Mouse (Mus musculus) cerebellum, postnatal 14 days (tissue): Measurements from ENCODE around the gene Fam129b.

ENCODE experiments used
- DNase-seq, 2 experiments: peaks; one replicate each; pipeline ENCODE4 v3.0.0; 2021; ENCODE audit warnings: mixed read lengths in 2 of 2

Fam129b gene

GRCm38 (mm10) chr2:32860799-32861198, 15.1 kb upstream of the Fam129b start:
- DNase-seq = no peak

DNA sequence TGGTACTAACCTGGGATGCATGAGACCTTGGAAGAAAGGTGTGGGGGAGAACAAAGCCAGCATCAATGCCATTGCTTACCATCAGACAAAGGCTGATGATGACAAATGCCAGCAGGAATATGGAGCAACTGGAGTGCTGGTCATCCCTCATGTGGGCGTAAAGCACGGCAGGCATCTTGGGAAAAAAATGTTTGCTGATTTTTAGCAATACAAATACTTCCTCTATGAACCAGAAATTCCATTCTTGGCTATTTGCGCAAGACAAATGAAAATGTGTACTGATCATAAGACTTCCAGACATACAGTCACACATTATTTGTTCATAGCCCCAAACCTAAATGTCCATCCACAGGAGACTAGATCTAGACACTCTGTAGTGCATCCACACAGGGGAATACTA, 12.6 kb upstream of the Fam129b start:
- no peak for DNase-seq

- DNase-seq = peak; percentile 65 to 71
Observed at GRCm38 (mm10) chr2:32864755-32865154, 11.2 kb upstream of the Fam129b start.

DNA sequence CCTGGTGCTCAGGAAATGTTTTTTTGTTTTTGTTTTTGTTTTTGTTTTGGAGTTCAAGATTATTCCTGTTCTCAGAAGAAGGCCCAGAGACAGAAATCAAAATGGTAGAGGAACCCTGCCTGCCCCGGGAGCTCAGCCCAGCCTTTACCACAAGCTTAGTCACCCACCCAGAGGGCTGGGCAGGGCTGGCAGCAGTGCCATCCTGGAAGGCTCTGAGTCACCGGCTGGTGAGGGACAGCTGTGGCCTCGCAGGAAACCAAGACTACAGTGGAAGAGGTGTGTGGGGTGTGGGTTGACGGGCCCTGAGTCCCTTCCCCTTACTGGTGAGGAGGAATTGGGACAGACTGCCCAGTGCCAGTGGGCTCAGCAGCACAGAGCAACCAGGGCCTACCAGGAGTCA, 8.6 kb upstream of the Fam129b start:
- DNase-seq = no peak

DNA sequence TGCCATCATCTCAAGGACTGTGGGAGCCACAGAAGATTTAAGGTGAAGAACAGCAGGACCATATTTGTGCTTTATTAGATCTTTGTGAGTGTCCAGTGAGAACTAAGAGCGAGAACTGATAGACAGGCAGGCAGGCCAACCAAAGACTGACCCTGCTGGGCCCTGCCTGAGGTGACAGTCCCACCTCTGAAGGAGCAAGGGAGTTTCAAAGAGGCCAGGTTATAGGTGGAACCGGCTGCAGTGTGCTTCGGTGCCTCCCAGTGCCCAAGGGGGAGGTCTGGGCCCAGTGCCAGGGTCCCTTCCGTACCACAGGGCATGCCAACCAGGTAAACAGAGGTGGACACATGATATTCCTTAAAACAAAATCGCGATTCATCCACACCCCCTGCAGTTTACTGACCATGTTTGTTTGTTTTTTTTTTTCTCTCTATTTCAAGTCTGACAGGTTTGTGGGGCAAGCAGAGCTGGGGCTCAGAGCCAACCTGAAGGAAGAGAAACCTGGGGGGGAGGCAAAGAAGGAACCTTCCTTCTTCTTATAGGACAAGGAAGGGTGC, 6.1 kb upstream of the Fam129b start:
- DNase-seq = no peak

GRCm38 (mm10) chr2:32870275-32871100, 5.4 kb upstream of the Fam129b start:
- no peak for DNase-seq

GRCm38 (mm10) chr2:32874070-32874469, 1.8 kb upstream of the Fam129b start:
- DNase-seq = no peak

GRCm38 (mm10) chr2:32874951-32875674, 801 bp upstream of the Fam129b start:
- DNase-seq = no peak

GRCm38 (mm10) chr2:32876490-32877302, 782 bp downstream of the Fam129b start:
- DNase-seq = no peak

GRCm38 (mm10) chr2:32877303-32877702, 1.4 kb downstream of the Fam129b start:
- no peak for DNase-seq

GRCm38 (mm10) chr2:32877761-32878393, 2.0 kb downstream of the Fam129b start:
- DNase-seq = no peak

- no peak for DNase-seq
Observed at GRCm38 (mm10) chr2:32878396-32878795, 2.5 kb downstream of the Fam129b start.

GRCm38 (mm10) chr2:32879593-32879992, 3.7 kb downstream of the Fam129b start:
- DNase-seq = no peak

DNA sequence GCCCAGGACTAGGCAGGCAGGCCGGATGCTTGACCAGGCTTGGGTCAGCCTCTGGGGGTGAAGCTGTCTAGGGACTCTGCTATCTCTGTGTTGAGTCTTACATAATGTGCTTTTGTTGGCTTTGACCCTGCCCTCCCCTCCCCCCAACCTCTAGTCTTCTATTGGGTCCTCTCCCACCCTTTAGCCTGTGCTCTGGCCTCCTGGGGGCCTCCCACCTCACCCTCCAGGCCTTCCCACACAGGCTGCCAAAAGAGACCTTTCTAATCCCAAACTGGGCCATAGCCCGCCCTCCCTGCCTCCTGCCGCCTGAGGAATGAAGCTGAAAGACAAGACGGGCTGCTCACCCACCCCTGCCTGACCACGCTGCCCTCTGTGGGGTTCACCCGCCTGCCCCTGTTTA, 5.1 kb downstream of the Fam129b start:
- DNase-seq = peak in 1 of 2 experiments; percentile 32

GRCm38 (mm10) chr2:32881723-32882122, 5.8 kb downstream of the Fam129b start:
- peak; percentile 62 to 82 for DNase-seq

- no peak for DNase-seq
Observed at GRCm38 (mm10) chr2:32882283-32883043, 6.5 kb downstream of the Fam129b start.

GRCm38 (mm10) chr2:32884745-32885144, 8.8 kb downstream of the Fam129b start:
- no peak for DNase-seq

DNA sequence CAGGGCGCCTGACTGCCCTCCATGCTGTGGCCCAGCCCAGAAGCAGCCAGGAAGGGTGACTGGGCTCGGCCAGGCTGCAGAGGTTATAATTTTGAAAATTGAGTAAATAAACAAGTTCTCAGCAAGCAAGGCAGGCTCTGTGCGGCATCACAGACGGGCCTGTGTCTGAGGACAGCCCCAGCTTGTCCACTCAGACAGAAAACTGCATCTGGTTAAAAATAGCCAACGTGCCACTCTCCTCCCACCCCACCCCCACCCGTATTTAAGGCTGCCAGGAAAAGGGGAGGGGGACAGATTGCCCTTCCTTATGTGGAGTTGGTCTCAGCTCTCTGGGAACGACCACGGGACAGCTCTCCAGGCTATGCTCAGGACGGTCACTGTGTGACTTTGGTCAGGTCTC, 12.1 kb downstream of the Fam129b start:
- no peak for DNase-seq

DNA sequence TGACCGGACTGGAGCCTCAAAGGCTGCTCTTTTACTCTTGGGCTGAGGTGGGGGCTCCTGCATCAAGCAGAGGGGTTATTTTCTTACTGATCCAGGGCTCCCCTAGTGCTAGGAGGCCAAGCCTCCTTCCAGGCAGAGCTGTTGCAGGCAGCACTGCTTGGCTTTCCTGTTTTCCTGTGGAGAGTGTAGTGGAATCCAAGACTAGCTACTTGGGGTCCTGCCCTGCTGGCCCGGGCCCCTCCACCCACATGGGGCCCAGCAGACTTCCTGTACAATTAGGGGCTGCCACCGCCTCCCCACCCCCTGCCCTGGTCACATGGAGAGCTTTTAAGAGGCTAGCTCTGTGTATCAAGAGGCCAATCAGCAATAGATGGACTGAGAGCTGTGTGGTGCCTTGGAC, 12.6 kb downstream of the Fam129b start:
- no peak for DNase-seq

- no peak for DNase-seq
Observed at GRCm38 (mm10) chr2:32890280-32890679, 14.4 kb downstream of the Fam129b start.

DNA sequence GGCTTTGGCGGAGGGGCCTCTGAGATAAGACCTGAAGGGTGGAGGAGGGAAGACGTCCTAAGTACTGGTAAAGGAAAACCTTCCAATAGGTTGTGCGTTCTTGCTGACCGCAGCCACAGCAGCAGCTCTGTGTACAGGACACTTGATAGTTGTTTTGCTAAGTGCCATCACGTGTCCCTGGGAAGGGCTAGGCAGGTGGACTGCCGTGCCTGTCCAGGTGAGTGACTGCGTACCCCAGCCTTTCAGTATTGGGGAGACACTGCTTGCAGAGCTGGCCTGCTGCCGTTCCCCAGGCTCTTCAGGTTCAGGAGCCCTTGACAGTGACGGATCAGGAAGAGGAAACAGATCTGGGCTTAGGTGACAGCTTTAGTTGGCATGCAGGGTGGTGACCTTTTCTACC, 15.4 kb downstream of the Fam129b start:
- no peak for DNase-seq

- DNase-seq = no peak
Observed at GRCm38 (mm10) chr2:32892490-32892889, 16.6 kb downstream of the Fam129b start.
